Mouse (Mus musculus): Measurements from ENCODE around the gene Apoo. TPM values are rescaled to one million over a fixed set of nuclear protein-coding genes. Genes with fewer than 3 reads are reported as not detected.

The Apoo gene
- polyA plus RNA-seq, 1 experiment: 51.8 TPM

Other genes with a start within 250 kb of the Apoo start
- gene Zfx, start 243.4 kb upstream of the Apoo start, polyA plus RNA-seq (2012; rRNA removed): 11.3 and 11.4 TPM in 2 replicates
- gene Eif2s3x, start 154.3 kb upstream of the Apoo start, polyA plus RNA-seq (2012; rRNA removed): 66.3 and 98.9 TPM in 2 replicates
- gene Klhl15, start 132.5 kb upstream of the Apoo start, polyA plus RNA-seq (2012; rRNA removed): 7.2 TPM in 2 replicates
- gene Fam90a1b, start 340 bp upstream of the Apoo start, polyA plus RNA-seq (2012; rRNA removed): 0.21 and 0.36 TPM in 2 replicates
- gene Maged1, start 175.0 kb downstream of the Apoo start, polyA plus RNA-seq (2012; rRNA removed): 458 and 507 TPM in 2 replicates

Data from frontal cortex, adult 2 months (tissue).